Mouse (Mus musculus) testis, postnatal 10 days (tissue): ENCODE measurements around the gene Apeh.

Source experiments
- DNase-seq: peaks from one replicate; pipeline ENCODE4 v3.0.0; 2021; ENCODE audit warnings: low spot score

Gene Apeh

DNA sequence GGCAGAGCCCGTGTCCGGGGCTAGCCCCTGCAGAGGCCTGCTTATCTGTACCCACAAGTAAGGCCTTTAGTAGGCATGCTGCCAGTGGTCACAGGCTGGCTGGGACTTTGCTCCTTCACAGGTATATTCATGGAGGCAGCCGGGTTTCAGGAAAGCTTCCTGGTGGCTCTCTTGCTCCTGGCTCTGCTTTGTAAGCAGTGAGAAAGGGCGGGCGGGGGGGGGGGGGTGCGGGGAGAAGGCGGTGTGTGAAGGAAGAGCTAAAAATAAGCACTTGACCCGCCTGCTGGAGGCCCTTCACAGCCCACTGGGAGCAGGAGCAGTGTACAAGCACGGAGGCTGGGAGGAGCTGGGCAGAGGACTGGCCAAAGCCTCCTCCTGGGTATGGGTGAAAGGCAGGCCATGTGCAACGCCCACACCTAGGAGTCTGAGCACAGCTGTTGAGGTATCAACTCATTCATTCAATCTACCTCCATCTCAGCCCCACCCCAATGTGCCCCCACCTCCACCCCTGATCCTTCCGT is 25.5 kb upstream of the Apeh start:
- no peak for DNase-seq

DNA sequence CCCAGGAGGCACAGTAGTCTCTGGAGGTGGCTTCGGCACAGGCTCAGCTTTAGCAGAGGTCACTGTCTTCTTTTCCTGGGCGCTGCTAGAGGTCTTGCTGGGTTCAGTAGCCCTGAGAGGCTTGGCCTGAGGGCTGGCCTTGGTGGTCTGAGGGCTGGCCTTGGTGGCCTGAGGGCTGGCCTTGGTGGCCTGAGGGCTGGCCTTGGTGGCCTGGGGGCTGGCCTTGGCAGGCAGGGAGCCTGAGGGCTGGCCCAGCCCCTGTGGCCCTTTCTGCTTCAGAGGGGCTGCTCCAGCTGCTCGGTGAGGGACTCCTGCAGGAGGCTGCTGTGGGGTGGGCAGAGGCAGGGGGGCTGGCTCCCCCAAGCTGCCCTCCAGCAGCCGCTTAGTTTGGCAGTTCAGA is 22.7 kb upstream of the Apeh start:
- no peak for DNase-seq

DNA sequence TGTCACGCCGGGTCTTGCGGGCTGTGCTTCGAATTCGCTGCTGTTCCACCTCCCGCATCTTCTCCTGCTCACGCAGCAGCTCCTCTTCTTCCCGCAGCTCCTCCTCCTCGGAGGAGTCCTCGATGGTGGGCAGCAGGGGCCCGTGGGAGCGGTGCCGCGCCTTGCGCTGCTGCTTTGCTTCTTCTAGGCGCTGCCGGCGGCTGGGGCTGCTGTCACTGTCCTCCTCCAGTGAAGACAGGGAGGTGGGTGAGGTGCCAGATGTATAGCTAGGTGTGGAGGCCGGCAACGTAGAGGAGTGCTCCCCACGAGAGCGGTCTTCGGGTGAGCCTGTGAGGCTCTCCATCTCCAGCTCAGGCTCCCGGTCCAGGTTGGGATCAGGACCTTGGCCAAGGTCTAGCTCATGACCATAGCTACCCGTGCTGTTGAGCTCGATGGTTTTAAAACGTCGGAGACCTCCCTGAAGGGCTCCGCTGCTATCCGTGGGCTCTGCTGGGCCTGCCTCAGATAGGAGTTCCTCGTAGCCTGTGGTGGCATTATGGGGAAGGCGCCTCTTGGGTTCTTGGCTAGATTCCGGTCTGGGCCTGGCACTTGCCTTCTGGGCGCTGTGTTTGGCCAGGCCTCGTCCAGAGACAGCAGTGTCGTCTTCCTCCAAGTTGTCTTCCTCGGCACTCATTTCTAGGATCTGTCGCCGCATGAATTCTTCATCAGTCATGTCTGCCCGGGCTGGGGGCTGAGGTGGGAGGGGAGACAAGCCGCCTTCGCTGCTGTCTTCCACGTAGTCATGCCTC is 21.1 kb upstream of the Apeh start:
- DNase-seq = no peak

- DNase-seq = no peak
Measured at GRCm38 (mm10) chr9:108112719-108113340, 18.4 kb upstream of the Apeh start.

DNA sequence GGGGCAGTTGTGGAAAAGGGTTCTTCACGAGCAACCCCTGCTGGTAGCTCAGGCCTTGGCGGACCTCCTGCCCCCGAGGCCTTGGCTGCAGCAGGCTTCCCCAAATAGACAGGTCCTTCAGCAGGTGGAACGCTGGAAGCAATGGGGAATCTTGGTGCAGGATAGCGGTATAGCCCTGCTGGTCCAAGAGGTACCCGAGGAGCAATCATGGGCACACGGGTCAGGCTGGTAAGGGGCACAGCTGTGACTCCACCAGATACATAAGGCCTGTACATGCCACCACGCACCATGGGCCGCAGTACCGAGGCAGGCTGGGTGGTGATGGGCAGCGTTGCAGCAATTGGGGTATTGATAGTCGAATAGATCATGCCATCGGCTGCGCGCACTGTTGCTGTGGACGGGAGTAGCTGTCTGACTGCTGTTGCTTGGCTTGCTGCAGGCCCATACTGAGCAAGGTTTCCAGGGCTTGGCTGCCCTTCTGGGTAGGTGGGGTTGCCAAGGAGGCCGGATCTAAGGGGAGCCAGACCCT is 17.3 kb upstream of the Apeh start:
- no peak for DNase-seq

GRCm38 (mm10) chr9:108111101-108111592 is 16.7 kb upstream of the Apeh start:
- no peak for DNase-seq

DNA sequence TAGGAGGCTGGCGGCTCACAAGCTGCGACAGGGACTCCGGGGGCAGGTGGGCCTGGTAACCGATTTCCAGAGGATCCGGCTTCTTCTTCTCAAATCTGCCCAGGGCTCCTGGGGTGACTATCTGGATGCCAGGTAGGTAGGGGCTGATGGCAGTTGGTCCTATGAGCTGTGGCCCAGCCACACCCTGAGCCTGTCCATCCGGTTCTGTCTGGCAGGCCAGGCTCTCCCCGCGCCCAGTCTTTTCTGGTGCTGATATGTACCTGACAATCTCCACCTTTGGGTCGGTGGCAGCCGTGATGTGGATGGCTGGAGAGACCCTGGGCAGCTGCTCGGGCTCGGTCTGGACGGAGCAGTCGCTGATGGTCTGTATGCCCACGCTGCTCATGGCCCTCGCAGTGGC is 15.8 kb upstream of the Apeh start:
- no peak for DNase-seq

GRCm38 (mm10) chr9:108107867-108108266 is 13.5 kb upstream of the Apeh start:
- no peak for DNase-seq

DNA sequence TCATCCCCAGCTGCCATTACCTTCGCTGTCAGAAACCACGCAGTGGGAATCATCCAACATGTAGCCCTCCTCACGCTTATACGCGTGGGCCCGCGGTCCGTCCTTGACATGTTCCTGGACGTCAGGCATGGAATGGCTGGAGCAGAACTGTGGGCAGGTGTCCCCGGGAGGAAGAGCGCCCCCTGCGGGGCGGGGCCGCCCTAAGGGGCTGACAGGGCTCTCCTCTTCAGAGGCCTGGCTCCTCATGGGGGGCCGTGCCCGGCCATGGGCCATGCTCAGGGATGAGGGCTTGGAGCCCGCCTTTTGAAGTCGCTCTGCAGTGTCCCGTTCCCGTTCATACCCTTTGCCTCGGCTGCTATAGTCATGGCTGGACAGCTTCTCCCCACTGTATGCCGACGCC is 11.7 kb upstream of the Apeh start:
- DNase-seq = no peak

- DNase-seq = no peak
Measured at GRCm38 (mm10) chr9:108105549-108105863, 11.1 kb upstream of the Apeh start.

GRCm38 (mm10) chr9:108104766-108105548 is 10.6 kb upstream of the Apeh start:
- DNase-seq = no peak

DNA sequence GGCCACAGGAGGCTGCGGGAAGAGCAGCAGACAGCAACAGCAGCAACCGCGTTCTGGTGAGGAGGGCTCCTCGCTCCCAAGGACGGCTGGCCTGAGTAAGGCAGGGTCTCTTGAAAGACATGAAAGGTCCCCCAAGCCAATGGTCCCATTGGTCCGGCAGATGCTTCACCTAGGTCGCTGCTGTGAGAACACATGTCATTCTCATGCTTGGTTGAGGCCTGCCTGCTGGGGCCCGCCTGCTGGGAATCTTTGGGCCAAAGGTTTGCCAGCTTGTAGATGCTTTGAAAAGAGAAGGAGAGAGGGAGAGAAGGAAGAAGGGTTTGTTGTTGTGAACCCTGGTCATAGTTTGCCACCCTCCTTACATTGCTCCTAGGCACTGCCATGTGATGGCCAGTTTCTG is 5.2 kb upstream of the Apeh start:
- DNase-seq = no peak

DNA sequence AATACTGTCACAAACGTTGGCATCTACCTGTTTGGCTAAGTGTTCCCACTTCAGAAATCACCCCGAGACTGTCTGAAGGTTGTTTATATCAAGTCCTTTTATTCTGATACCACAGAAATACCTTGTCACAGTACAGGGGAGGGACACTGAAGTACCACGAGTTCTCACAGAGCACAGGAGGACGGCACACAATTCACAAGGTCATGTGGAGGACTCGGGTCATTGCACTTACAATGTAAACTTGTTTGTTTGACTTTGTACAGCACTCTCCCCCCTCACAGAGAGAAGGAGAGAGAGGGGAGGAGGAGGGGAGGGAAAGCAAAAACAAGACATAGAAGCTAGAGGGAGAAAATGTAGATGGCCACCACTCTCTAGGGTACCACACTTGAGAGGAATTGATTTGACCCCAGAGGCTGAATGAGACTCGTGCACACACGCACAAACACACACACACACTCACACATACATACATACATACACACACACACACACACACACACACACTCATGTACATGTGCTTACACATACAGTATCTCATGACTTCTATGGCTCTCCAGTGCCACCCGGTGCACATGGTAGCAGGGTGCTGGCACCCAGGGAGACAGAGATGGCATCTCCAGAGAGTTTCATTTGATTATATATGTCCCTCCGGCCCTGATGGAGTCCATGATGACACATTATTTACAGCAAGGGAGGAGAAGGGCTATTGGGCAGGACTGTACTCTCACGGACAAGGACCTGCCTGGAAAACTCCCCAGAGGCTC is 1.7 kb upstream of the Apeh start:
- no peak for DNase-seq

DNA sequence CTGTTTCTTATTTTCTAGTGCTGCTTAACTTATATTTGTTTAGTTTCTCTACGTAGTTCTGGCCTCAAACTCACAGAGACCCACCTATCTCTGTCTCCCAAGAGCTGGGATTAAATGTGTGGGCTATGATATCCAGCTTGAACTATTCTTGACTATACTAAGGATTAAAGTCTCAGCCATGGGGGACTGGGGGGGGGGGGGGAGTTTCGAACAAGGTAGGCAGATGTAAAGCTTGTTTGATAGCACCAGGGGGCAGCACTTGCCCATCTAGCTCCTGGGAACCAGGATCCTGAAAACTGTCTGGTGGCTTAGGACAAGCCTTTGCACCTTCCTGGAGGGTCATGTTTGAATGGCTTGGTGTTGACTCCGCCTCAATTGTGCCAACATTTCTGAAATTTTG is 1.1 kb upstream of the Apeh start:
- DNase-seq = peak; percentile 79

DNA sequence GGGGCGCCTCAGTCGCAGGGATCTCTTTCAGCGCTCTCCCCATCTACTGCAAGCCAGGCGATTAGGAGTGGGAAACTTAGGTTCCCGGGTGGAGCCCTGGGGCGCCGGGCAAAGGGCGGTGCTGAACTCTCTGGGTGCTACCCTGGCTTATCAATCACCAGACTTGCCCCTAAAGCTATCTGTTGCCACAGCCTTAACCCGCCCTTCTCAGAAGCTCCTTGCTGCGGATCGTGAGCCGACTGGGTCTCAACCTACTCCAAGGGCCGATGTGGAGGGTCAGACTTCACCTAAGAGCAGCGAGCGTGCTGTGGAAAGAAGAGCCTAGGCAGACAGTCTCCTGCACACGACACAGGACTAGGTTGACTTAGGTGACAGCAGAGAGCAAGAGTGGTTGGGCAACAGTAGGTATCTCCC is 599 bp upstream of the Apeh start:
- DNase-seq = no peak

DNA sequence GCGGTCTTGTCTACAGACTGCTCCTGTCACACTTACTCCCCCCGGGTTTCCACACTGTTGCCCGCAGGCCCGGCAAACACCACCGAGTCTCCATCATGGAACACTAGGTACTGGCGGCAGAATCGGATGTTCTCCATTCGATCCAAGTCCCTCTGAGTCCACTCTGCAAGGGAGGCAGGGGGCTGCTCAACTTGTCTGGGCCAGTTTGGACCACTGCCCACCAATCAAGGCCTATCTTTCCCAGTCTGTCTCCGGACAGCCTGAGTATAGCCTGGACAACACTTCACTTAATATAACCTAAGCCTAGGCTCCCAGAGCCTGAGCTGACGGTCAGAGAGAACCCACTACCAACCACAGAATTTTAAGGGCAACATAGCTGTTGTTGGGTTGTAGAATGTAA is 820 bp downstream of the Apeh start:
- DNase-seq = peak; percentile 54

DNA sequence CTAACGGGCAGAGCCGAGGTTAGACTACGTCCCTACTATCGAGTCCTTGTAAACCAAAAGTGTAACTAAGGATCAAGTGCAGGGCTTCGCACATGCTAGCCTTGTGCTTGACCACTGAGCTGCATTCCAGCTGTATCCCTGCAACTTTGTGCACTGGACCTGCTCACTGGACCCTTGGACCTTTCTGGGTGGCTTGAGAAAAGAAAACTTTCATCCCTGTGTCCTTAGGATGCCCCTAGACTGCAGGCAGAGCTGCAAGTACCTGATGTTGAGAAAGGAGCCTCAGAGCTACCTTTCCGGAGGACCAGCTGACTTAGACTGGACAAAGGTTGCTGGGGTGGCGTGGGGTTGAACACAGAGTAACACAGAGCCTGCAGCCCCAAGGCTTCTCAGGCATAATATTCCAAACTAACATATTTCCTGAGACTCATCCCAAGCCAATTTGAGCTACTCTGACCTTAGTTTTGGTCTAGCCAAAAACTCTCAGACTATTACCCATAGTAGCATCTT is 3.7 kb downstream of the Apeh start:
- DNase-seq = no peak

DNA sequence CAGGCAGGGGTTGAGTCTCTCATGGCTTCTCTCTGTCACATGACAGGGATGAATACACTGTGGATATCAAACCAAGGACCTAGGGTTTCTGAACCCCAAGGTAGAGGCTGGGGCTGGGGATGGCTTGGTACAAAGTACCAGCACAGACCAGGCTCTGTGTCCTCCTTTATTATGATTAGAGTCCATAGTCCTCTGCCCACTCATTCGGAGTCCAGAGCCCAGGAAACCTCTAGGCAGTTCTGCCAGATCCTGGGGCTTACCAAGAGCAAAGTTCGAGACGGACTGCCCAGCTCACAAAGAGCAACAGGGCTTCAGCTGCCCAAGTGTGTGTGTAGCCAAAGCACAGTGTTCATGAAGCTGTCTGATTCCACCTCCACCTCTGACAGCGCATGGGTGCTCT is 9.1 kb downstream of the Apeh start:
- no peak for DNase-seq

DNA sequence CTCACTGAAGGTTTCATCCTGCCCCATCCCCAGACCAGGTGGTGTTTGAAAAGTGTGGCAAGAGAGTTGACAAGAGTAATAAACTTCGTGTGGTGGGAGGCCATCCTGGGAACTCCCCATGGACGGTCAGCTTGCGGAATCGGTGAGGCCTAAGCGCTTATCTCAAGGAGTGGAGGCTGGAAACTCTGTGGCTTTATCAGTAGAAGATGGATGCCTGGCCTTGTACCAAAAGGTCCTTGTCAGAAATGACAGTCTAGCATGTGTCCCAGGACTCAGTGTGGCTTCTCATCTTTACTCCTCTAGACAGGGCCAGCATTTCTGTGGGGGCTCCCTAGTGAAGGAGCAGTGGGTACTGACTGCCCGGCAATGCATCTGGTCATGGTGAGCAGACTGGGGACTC is 10.8 kb downstream of the Apeh start:
- DNase-seq = no peak

DNA sequence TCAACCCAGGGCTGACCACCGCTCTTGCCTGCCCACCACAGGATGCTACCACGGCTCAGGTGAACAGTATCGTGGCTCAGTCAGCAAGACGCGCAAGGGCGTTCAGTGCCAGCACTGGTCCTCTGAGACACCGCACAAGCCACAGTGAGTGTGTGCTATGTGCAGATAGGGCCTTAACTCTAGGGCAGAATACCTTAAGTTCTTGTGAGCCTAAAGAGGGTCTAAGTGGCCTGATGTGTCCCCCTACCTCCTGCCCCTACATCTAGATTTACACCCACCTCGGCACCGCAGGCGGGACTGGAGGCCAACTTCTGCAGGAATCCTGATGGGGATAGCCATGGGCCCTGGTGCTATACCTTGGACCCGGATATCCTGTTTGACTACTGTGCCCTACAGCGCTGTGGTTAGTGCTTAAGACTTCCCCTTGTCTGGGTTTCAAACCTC is 11.4 kb downstream of the Apeh start, which contains the start of gene Rnf123:
Gene Rnf123, minus strand, starts transcription at position 359 of the 444 bp plus-strand sequence.
- no peak for DNase-seq

DNA sequence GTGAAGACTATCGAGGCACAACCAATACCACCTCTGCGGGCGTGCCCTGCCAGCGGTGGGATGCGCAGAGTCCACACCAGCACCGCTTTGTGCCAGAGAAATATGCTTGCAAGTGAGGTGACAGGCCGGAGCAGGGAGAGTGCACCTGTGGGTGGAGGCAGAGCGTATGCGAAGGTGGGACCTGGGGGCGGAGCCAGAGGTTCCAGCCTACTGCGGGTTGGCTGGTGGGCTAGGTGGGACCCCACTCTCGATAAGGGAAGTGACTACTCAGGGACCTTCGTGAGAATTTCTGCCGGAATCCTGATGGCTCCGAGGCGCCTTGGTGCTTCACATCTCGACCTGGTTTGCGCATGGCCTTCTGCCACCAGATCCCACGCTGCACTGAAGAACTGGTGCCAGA is 11.9 kb downstream of the Apeh start:
- no peak for DNase-seq
